Mouse (Mus musculus) brain, embryonic 18.5 days (tissue): ENCODE data around the gene Dusp22.

ENCODE experiments used
- DNase-seq: peaks from one replicate; pipeline ENCODE4 v3.0.0-alpha.2; 2012; ENCODE audit warnings: low read depth, low spot score

Dusp22 gene

DNA sequence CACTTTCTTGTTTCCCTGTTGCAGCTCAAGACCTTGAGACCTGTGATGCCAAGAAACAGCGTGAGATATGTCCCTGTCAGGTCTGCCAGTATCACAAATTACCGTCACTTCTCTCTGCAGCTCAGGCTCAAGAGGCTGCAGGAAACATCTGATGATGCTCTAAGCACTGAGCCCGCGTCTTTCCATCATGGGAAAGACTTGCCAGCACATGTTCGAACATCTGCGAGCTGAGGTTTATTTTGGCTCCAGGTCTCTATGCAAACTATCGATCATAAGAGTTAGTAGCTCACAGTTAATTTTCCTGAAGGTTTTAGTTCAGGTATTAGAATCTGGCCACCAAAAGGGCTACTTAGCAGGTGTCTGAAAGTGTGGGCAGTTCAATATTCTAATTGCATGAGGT lies 55.3 kb downstream of the Dusp22 start:
- DNase-seq, result no peak

DNA sequence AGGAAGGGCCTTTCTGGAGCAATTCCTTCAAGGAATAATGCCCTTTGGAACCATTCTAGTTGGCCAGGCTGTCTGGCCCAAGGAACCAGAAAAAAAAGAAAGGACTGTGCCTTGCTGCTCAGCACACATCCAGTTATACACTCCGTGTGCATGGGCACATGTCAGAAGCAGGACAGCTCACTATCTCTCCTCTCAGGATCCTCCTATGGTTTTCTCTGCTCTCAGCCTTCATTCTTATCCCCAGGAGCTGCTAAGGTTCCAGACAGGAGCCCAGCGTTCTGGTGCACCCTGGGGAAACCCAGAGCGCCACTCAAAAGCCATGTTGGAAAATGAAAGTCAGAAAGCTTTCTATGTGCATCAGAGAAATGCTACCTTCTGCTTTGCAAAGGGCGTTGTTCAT lies 55.8 kb downstream of the Dusp22 start:
- DNase-seq, result no peak

DNA sequence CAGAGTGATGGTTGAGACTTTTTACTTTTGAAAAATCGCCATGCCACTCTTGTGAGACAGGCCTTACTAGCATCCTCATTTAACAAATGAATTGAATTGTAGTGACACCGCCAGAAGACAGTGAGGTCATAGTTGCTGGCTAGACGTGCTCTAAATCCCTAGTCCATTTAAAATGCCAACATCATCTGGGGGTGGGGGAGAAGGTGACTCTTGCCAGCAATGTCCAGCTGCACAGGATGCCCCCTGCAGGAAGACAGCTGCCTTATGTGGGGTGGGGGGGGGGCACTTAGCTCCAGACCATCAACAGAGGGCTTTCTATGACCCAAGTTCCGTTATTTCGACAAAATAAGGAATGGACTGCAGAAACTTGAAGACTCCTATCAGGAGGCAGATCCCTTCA lies 56.8 kb downstream of the Dusp22 start:
- no peak for DNase-seq

GRCm38 (mm10) chr13:30722601-30723000 lies 62.8 kb downstream of the Dusp22 start:
- no peak for DNase-seq

DNA sequence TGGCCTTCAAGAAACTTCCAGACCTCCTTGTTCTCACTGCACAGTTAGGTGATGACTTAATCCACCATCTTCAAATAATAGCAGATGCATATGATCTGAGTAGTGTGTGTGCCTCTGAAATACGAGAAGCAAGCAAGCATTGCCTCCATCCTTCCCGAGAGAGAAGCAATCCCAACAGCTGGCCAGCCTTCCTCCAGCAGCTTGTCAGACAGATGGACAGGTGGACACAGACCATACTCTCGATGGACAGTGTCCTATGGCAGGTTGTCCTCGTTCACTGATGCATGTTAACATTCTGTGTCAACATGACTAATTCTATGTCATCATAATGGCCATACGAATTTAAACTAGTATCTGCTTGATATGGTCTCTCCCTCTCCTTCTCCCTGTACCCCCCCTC lies 63.5 kb downstream of the Dusp22 start:
- DNase-seq, result no peak

DNA sequence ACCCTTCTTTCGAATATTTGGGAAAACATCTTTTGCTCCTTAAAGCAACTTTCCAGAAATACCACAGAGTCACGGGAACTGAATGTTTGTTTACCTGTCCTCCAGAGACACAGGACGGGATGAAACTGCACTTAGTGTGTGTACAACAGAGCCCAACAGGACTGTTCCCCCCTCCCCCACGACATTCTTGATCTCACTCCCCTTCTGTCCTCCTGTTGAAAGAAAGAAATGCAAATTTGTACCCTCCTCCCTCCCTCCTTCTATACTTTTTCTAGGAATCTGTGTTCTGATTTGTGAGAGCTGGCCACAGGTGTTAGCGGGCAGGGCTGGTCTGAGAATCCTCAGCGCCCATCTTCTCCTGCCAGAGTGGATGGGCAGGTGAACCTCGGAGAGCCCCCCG lies 64.1 kb downstream of the Dusp22 start:
- no peak for DNase-seq

DNA sequence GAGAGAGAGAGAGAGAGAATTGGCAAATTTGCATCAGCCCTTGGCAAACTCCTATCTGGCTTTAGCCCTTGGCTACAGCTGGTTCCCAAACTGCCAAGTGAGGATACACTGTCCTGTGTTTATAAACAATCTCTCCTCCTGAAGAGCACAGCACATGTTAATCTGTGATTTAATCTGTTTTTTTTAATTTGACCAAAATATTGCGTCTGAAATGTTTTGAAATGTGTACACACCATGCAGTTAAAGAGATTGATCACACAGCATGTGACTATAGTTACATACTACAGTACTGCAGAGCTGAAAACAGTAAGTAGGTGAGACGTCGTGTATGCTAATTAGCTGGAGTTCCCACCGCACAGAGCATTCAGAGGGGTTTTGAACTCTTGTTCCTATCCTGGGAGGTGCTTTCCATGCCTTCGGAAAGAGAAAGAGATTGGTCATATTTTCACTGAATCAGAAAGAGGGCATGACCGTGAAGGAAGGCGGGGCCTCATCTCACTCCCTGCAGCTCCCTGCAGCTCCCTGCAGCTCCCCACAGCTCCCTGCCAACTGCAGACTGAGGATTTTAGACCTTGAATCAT lies 65.0 kb downstream of the Dusp22 start:
- DNase-seq, result no peak

DNA sequence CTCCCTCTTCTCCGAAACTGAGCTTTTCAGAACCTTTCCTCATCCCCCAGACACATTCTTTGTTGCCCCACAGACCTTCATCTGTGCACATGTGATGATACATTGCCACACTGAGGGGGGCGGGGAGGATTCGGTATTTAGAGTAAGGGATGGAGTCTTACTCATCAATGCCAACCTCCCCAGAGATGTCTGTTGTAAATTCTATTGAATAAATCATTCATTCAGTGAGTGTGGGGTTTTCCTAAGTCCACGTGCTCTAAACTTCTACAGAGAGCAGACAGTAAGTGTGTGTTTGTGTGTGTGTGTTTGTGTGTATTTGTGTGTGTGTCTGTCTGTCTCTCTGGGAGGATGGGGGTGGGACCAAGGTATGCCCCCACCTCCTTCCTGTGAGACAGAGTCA lies 67.1 kb downstream of the Dusp22 start:
- no peak for DNase-seq

DNA sequence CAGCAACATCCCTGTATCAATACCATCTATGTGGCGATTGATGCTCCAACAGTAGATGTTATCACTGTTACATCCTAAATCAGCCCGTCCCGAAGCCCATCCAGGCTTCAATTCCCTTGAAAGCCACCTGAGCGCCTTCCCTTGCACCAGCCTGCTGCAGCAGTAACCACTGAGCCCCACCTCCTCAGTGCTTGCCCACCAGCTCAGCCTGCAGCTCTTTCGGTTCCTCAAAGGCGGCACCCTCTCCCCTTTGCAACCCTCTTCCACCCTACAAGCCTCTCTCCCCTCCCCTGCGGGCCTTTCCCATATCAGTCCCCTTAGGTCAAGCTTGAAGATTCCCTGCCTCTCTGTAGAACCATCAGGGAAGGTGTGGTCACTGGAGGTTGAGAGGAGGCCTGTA lies 68.4 kb downstream of the Dusp22 start:
- no peak for DNase-seq

- DNase-seq, result no peak
These were observed 69.4 kb downstream of the Dusp22 start for GRCm38 (mm10) chr13:30729245-30729644.

- DNase-seq, result no peak
These were observed 70.5 kb downstream of the Dusp22 start for GRCm38 (mm10) chr13:30730104-30730793.

DNA sequence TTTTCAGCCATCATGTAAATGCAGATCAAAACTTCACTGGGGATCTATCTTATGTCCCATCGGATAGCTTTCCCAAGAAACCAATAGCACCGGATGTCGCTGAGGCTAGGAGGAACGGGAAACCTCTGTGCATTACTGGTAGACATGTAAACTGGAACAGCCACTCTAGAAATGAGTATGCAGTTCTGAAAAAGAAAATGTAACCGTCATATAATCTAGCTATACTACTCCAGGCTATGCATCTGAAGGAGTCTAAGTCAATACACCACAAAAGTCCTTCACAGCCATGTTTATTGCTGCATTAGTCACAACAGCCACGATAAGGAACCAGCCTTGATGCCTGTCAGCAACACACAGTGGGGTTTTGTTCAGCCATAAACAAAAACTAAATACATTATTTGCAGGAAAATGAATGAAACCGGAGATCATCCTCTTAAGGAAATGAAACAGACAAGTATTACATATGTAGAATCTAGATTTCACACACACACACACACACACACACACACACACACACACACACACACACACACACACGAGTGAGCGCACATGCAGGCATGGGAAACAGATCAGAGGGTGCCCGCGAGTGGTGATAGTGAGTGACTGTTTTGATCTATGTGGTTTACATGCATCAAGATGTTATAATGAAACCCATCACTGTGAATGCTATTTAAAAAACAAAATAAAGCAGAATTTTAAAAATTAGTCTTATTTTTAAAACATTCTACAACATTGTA lies 73.1 kb downstream of the Dusp22 start:
- DNase-seq, result no peak

- DNase-seq, result no peak
These were observed 76.9 kb downstream of the Dusp22 start for GRCm38 (mm10) chr13:30736721-30737120.

- DNase-seq, result no peak
These were observed 77.5 kb downstream of the Dusp22 start for GRCm38 (mm10) chr13:30737257-30737656.

GRCm38 (mm10) chr13:30738310-30738840 lies 78.6 kb downstream of the Dusp22 start:
- no peak for DNase-seq

DNA sequence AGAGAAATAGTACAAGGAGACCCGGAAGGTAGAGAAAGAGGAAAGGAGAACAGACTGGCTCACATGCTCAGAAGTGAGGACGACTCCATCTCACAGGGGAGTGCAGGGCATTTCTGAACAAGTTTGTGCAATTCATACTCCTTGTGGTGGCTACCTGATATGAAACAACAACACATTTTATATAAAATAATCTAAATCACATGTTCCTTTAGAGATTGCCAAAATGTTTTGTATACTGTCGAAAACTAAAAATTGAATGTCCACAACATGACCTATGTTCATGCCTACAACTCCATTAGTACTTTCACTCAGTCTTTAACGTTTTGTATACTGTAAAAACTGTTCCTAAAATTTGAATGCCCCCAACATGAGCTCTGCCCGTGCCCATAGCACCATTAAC lies 81.4 kb downstream of the Dusp22 start:
- DNase-seq, result no peak

DNA sequence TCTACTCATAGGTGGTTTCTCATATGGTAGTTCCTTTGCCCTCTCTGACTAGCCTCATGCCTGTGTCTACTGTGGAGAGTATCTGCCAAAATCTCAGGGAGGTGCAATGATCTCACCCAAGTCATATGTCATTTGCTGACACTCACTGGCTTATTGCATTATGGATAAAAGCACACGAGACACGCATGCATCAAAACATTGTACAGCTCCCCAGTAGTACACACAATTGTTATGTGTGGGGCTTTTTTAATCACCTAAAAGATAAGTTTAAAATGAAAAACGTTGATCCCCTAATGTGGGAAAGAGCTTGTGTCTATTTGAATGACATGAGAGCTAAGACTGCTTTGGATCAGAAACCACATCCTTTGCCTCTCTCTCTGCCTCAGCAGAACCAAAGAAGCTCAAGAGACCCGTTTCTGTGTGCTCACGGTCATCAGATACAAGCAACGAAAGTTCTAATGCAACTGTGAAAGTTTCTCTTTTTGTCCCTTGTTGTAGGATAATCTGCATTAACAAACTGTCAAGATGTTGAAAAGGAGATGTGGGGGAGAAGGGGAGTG lies 82.7 kb downstream of the Dusp22 start:
- no peak for DNase-seq

DNA sequence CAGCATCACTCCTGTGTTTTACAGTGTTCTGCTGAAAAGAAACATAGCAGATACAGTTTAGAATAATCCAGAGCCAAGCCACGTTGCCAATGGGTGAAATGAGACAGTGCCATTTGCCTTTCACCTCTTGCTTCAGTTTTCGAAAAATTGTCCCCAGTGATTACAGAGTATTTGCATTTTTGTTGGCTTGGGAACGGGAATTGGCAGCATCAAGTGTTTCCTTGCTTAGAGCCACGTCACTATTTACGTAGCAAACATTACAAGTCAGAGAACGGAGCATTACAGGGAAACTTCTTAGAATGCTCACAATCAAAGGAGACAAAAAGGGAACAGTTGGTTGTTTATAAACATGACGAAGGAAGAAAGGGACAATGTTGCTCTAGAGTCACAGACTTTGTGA lies 85.3 kb downstream of the Dusp22 start:
- no peak for DNase-seq

DNA sequence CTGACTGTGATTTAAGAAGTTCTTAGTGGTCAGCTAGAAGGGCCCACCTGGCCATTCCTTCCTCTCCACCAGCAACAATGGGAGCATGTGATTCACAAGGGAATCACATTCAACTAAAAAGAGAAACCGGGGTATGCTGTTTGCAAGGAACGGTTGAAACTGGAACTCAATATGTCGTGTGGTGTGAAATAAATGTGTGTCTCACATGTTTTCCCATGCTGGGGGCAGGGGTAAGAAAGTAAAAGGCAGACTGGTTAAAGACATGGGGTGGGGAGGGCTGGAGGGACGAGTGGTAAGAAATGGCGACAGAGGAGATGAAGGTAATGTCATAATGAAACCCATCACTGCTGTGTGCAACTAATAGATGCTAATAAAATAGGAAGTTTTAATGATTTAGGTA lies 87.3 kb downstream of the Dusp22 start:
- no peak for DNase-seq

GRCm38 (mm10) chr13:30747504-30747903 lies 87.7 kb downstream of the Dusp22 start:
- no peak for DNase-seq

DNA sequence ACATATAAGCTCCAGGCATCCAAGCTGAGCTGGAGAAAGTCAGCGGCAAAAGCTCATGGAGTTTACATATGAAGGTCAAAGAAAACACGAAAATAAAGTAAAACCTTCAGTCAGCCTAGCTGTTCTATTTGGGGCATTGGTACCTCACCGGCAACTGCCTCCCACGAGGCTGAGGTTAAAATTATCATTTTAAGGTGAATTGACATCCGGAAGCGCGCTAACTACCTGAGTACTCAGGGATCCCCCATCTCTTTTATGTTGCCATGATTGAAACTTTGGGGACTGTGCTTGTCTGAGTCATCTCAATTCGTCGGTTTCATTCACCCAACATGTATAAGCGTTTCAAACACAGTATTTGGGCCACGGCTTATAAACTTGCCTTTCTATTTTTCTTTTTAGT lies 88.5 kb downstream of the Dusp22 start:
- DNase-seq, result no peak

GRCm38 (mm10) chr13:30749021-30749556 lies 89.3 kb downstream of the Dusp22 start, which contains the start of gene Irf4:
Gene Irf4, plus strand, starts transcription at chr13:30749226.
- DNase-seq, result no peak
